Mouse (Mus musculus): ENCODE measurements around the gene Hes3. TPM values are rescaled to one million over a fixed set of nuclear protein-coding genes. Genes with fewer than 3 reads are reported as not detected.

Gene Hes3
- total RNA-seq, 2 experiments from 2014 or later, result not detected

- no peak for DNase-seq (ENCODE audit: low spot score in 2 of 2)
Observed at GRCm38 (mm10) chr4:152263512-152264176, 27.8 kb downstream of the Hes3 start.

DNA sequence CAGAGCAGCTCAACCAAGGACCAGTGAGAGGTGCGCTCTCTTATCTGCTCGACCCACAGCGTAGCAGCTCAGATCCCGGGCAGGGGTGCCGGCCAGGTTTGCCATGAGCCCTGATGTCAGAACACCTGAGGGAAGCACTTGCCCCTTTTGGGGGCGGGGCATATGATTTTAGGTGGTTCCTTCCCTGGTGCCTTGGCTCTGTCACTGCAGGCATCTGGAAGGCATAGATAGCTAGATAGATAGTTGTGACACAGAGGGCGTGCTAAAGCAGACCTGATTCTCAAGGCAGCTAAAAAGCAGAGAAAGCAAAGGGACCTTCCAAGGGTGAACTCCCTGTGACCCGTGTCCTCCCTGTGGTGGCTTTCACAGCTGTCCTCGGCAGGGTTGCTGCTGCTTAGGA, 28.4 kb downstream of the Hes3 start:
- no peak for DNase-seq (ENCODE audit: low spot score in 2 of 2)

- no peak for DNase-seq (ENCODE audit: low spot score in 2 of 2)
Observed at GRCm38 (mm10) chr4:152262187-152262586, 29.3 kb downstream of the Hes3 start.

DNA sequence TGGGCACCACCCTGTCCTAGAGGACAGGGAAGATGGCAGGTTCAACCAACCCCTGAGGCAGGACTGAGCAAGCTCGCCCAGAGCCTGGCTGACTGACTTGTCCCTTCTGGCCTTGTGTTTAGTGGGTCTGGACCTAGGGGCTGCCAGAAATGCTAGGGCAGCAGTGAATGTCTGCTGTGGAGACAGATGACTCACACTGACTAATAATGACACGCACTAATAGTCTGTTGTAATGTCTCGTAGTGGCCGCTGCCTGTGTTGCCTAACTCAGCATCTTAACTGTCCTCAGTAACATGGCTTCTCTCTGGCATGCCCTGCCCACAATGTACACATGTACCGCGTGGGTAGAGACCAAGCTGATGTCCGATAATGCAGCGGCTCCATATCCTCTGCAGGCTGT, 31.0 kb downstream of the Hes3 start:
- no peak for DNase-seq (ENCODE audit: low spot score in 2 of 2)

DNA sequence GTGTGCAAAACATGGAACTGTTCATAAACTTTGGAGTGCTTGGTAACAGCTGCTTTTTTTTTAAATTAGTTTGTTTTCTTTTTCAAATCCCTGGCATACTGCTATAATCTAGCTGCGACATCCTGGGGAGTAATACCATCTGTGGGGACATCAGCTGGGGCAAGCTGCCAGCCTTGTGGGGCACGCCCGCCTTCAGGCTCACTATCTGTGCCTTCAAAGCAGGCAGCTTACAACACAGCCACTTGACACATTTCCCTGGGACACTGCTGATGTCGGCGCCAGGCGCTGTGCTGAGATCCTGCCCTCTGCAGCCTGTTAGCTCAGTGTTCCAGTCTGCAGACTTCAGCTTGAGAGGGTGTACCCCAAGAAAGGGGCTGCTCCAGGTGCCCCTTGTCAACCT, 34.4 kb downstream of the Hes3 start:
- DNase-seq (ENCODE audit: low spot score in 2 of 2), result no peak

GRCm38 (mm10) chr4:152253183-152253759, 38.2 kb downstream of the Hes3 start:
- DNase-seq (ENCODE audit: low spot score in 2 of 2), result no peak

- no peak for DNase-seq (ENCODE audit: low spot score in 2 of 2)
Observed at GRCm38 (mm10) chr4:152250615-152251014, 40.8 kb downstream of the Hes3 start.

GRCm38 (mm10) chr4:152247195-152247594, 44.3 kb downstream of the Hes3 start:
- DNase-seq (ENCODE audit: low spot score in 2 of 2), result no peak

DNA sequence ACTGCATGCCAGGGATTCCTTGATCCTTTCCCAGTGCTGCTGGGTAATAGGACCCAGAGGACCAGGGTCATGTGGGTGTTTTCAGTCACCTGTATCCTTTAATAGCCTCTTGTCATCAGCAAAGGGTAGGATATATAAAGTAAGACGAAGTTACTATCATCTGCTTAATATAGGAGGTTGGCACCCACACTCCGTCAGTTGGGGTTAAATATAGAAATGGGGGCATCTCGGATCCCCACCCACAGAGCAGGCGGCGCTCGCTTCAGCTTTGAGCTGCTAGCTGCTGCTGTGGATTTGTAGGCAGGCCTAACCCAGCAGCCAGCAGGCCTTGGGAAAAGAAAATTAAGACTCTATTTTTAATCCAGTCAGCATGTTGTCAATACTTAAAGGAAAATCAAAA, 45.5 kb downstream of the Hes3 start:
- DNase-seq (ENCODE audit: low spot score in 2 of 2), result no peak

DNA sequence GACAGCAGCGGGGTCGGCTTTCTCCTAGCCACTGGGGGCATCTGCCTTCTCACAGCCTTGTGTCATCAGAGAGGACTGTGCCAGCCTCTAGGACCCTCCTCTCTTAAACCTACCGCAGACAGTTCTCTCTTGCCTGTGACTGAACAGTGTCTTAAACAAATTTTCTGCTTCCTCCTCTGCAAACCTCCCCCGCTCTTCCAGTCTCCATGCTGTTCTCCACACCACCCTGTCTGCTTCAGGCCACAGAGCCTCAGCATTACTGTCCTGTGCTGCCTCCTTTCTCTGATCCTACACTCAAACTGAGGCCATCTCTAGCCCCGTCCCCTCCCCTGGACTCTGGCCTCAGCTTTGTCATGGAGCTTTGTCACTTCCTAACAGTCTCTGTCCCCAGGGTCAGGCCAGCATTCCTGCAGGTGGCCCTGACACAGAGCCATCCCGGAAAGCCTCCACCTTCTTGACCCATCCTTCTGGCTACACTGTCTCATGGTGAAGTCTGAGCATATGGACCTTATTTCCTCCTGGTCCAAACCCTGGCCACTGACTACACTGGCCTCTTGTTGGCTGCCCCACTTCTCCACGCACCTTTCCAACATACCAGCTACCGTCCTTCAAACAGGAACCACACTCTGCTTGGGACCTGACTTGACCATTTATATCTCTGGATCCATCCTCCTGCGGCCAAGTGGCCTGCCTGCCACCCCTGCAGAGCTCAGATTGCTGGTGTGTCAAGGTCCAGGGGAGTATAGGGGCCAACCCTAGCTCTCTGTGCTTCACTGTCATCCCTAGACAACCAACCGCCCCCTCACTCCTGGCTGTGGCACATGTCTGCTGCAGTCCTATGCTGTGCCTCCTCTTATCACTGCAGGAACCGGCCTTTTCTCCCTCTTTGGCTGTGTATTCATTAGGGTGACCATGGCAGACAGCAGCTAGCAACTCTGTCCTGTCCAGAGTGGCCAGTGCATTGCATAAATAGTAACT, 46.6 kb downstream of the Hes3 start:
- no peak for DNase-seq (ENCODE audit: low spot score in 2 of 2)

GRCm38 (mm10) chr4:152243969-152244368, 47.5 kb downstream of the Hes3 start:
- DNase-seq (ENCODE audit: low spot score in 2 of 2), result no peak

DNA sequence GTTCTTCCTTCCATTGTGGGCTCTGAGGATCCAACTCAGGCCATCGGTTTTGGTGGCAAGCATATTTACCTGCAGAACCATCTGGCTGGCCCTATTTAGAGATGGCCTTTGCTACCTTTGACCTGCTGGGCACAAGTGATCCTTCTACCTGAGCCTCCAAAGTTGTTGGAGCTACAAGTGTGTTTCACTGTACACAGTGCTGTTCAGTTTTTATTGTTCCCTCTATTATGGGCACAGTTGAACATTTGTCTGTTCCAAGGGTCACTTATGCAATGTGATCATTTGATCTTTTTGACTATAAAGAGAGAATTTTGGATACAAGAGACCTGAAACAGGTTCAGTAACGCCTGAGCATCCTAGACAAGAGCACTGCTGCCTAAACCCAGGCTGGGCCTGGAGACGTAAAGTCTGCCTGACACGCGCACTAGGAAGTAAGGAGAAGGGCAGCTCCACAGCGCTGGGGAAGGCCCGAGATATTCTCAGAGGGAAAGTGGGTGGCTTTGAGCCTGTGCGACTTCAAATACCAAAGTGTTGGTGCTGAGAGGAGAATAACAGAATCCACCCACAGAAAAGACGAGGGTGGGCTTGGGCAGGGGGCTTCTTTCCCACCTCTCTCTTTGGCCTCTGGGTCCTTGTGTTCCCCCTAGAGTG, 48.1 kb downstream of the Hes3 start:
- no peak for DNase-seq (ENCODE audit: low spot score in 2 of 2)

DNA sequence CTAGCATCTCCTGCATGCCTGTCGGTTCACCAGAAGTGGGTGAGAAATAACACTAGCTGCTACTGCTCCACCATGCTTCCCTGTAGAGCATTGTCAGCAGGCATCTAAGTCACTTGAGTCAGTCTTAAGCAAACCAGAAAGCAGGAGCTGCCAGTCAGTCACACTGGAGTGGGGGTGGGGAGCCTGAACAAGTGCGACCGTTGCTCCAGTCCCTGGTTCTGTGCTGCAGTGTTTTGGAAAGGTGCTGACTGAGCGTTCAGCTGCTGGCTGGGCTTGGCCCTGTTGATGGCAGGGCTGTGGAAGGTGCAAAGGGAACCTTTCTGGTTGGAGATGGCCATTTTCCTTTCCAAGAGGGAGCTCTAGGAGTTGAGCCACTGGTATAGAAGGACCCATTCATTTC, 51.5 kb downstream of the Hes3 start:
- no peak for DNase-seq (ENCODE audit: low spot score in 2 of 2)

Other genes starting within 250 kb of the Hes3 start
- gene Plekhg5, start 219.2 kb downstream of the Hes3 start, total RNA-seq (2021), result 10 to 100 TPM; 26.2 to 32.1 TPM
- 1 to 10 TPM; 1.2 to 1.4 TPM for gene Tnfrsf25, start 175.7 kb downstream of the Hes3 start, total RNA-seq (2021)
- gene Espn, start 139.3 kb downstream of the Hes3 start, total RNA-seq (2021), result 1 to 10 TPM; 1.0 to 5.1 TPM
- gene Hes2, start 132.8 kb downstream of the Hes3 start, total RNA-seq (2021), result not detected
- 10 to 100 TPM; 39.1 to 44.4 TPM for gene Acot7, start 113.5 kb downstream of the Hes3 start, total RNA-seq (2021)
- gene Gpr153, start 17.4 kb downstream of the Hes3 start, total RNA-seq (2021), result 10 to 100 TPM; 13.9 to 15.5 TPM
- gene Icmt, start 5.6 kb upstream of the Hes3 start, total RNA-seq (2021), result 10 to 100 TPM; 35.4 to 35.5 TPM
- gene Rnf207, start 27.3 kb upstream of the Hes3 start, total RNA-seq (2021), result 1 to 10 TPM; 1.2 to 1.3 TPM
- 100 to 1,000 TPM; 608 to 640 TPM for gene Rpl22, start 34.1 kb upstream of the Hes3 start, total RNA-seq (2021)
- 10 to 100 TPM; 19.0 to 24.7 TPM for gene Chd5, start 47.0 kb upstream of the Hes3 start, total RNA-seq (2021)
- gene Nphp4, start 185.0 kb upstream of the Hes3 start, total RNA-seq (2021), result 1 to 10 TPM; 4.5 to 6.5 TPM
- gene Kcnab2, start 186.2 kb upstream of the Hes3 start, total RNA-seq (2021), result 10 to 100 TPM; 10.1 to 10.4 TPM